Mouse (Mus musculus) MEL (cell line): ENCODE measurements around the gene St3gal2.

ENCODE experiments used
- CTCF ChIP-seq, 3 experiments: IDR thresholded peaks in 2 of 3; conservative IDR thresholded peaks in 1 of 3; 2 replicates each; pipeline ENCODE4 v1.5.1; 2011 to 2012; ENCODE audit warnings: low read length in 3 of 3, low read depth in 2 of 3, mild to moderate bottlenecking in 2 of 3, improper control_type of control experiment in 1 of 3, inconsistent platforms in 1 of 3, mixed read lengths in 1 of 3, moderate library complexity in 1 of 3; ENCODE audit not compliant: control insufficient read depth in 1 of 3, insufficient read depth in 1 of 3, poor library complexity in 1 of 3, severe bottlenecking in 1 of 3
- GABPA ChIP-seq: IDR thresholded peaks from 2 replicates; pipeline ENCODE4 v1.6.1; 2012; ENCODE audit warnings: low read depth, mild to moderate bottlenecking, inconsistent platforms, low read length, improper control_type of control experiment, moderate library complexity
- MAX ChIP-seq: IDR thresholded peaks from 2 replicates; pipeline ENCODE4 v1.6.1; 2011; ENCODE audit warnings: low read length, improper control_type of control experiment
- MEF2A ChIP-seq: IDR thresholded peaks from 2 replicates; pipeline ENCODE4 v1.6.1; 2014; ENCODE audit warnings: low read depth, mild to moderate bottlenecking, inconsistent platforms, low read length, improper control_type of control experiment; ENCODE audit not compliant: poor library complexity, insufficient replicate concordance, severe bottlenecking; ENCODE audit errors: extremely low read depth
- MXI1 ChIP-seq: IDR thresholded peaks from 2 replicates; pipeline ENCODE4 v1.6.1; 2011; ENCODE audit warnings: mild to moderate bottlenecking, low read depth, low read length, improper control_type of control experiment
- SMC3 ChIP-seq: IDR thresholded peaks from 2 replicates; pipeline ENCODE4 v1.6.1; 2011; ENCODE audit warnings: low read depth, low read length, improper control_type of control experiment
- USF1 ChIP-seq: IDR thresholded peaks from 2 replicates; pipeline ENCODE4 v1.6.1; 2014; ENCODE audit warnings: low read depth, mild to moderate bottlenecking, inconsistent platforms, low read length, improper control_type of control experiment, moderate library complexity
- ZC3H11A ChIP-seq: IDR thresholded peaks from 2 replicates; pipeline ENCODE4 v1.6.1; 2012; ENCODE audit warnings: low read depth, mild to moderate bottlenecking, inconsistent platforms, low read length, improper control_type of control experiment
- ZMIZ1 ChIP-seq: IDR thresholded peaks from 2 replicates; pipeline ENCODE4 v1.6.1; 2012; ENCODE audit warnings: low read depth, mild to moderate bottlenecking, inconsistent platforms, low read length, improper control_type of control experiment, moderate library complexity

GRCm38 (mm10) chr8:110932444-110932843 is 12.7 kb downstream of the St3gal2 start:
- TF ChIP-seq CTCF (IDR thresholded peaks at IDR 0.05 in 2 of 3, conservative IDR thresholded peaks at IDR 0.05 in 1 of 3; ENCODE audit: control insufficient read depth in 1 of 3, insufficient read depth in 1 of 3, low read depth in 2 of 3, low read length in 3 of 3, poor library complexity in 1 of 3, severe bottlenecking in 1 of 3) (no peak), USF1 (no peak), SMC3 (no peak), GABPA (no peak), MXI1 (no peak), MAX (no peak), ZMIZ1 (no peak), MEF2A (no peak), ZC3H11A (no peak)
